Mouse (Mus musculus) liver, embryonic 14.5 days (tissue): ENCODE data around the gene Egfl6. TPM values are rescaled to one million over a fixed set of nuclear protein-coding genes. Genes with fewer than 3 reads are reported as not detected.

Experiments used
- ATAC-seq: fragments of 200-750 bp; cut with Nextera tagmentation; 2 replicates; pipeline ENCODE4 v1.8.0; 2017; ENCODE audit warnings: moderate number of reproducible peaks, mild to moderate bottlenecking, moderate library complexity; ENCODE audit not compliant: insufficient read depth
- DNase-seq, 3 experiments: peaks; one replicate each; pipeline ENCODE4 v3.0.0-alpha.2; 2012 to 2013; ENCODE audit warnings: low read depth in 3 of 3, low spot score in 3 of 3
- H3K27ac ChIP-seq: fragments of 300-500 bp; sonication (generic); 2 replicates; pipeline ENCODE4 v1.5.1; 2014; ENCODE audit warnings: moderate library complexity, mild to moderate bottlenecking, control low read depth, inconsistent platforms
- H3K27me3 ChIP-seq: fragments of 300-500 bp; sonication (generic); 2 replicates; pipeline ENCODE4 v1.6.1; 2014; ENCODE audit warnings: mild to moderate bottlenecking, low read length, moderate library complexity; ENCODE audit not compliant: control insufficient read depth, insufficient read depth
- H3K36me3 ChIP-seq: fragments of 300-500 bp; sonication (generic); replicated peaks from 2 replicates; pipeline ENCODE4 v1.6.1; 2014; ENCODE audit warnings: low read depth; ENCODE audit not compliant: control insufficient read depth, insufficient read depth
- H3K4me1 ChIP-seq, 2 experiments: fragments of 200-500 bp in 1 of 2; fragments of 300-500 bp in 1 of 2; sonication (generic) in 1 of 2; replicated peaks; 2 replicates each; pipeline ENCODE4 v1.6.1; 2012 to 2014; ENCODE audit warnings: antibody characterized with exemption in 1 of 2, inconsistent platforms in 1 of 2, low read length in 1 of 2; ENCODE audit not compliant: control insufficient read depth in 2 of 2, insufficient read depth in 2 of 2
- H3K4me2 ChIP-seq: fragments of 300-500 bp; sonication (generic); 2 replicates; pipeline ENCODE4 v1.6.1; 2014; ENCODE audit warnings: low read depth, mild to moderate bottlenecking, control low read depth, moderate library complexity
- H3K4me3 ChIP-seq, 2 experiments: fragments of 200-500 bp in 1 of 2; fragments of 300-500 bp in 1 of 2; sonication (generic) in 1 of 2; 2 replicates each; pipeline ENCODE4 v1.5.1; 2012 to 2014; ENCODE audit warnings: low read depth in 2 of 2, low read length in 2 of 2, mild to moderate bottlenecking in 2 of 2, control low read depth in 1 of 2, inconsistent platforms in 1 of 2, moderate library complexity in 1 of 2; ENCODE audit not compliant: insufficient read depth in 1 of 2
- H3K9ac ChIP-seq: fragments of 300-500 bp; sonication (generic); replicated peaks from 2 replicates; pipeline ENCODE4 v1.6.1; 2014; ENCODE audit warnings: mild to moderate bottlenecking, control low read depth, moderate library complexity
- H3K9me3 ChIP-seq: fragments of 300-500 bp; sonication (generic); 2 replicates; pipeline ENCODE4 v1.6.1; 2016; ENCODE audit warnings: low read length, mixed read lengths; ENCODE audit not compliant: control insufficient read depth
- CTCF ChIP-seq: IDR thresholded peaks from 2 replicates; pipeline ENCODE4 v1.5.1; 2016; ENCODE audit warnings: antibody characterized with exemption, low read depth, control low read depth
- EP300 ChIP-seq: IDR thresholded peaks from 2 replicates; pipeline ENCODE4 v1.6.1; 2016; ENCODE audit warnings: antibody characterized with exemption, low read depth
- WGBS: fragments of 180-500 bp; shearing (Covaris S2); extraction: QIAGEN DNeasy Blood & Tissue Kit; methylation state at CpG from one replicate; pipeline ENCODE4 v1.1.7; 2014; ENCODE audit not compliant: insufficient replicate concordance; 5-methylcytosine and 5-hydroxymethylcytosine counted together
- polyA plus RNA-seq, 2 experiments: library from polyadenylated mRNA; depleted of rRNA in 1 of 2; stranded (reverse) in 1 of 2; unstranded in 1 of 2; fragments of >200 nt; fragmentation: Nextera tagmentation in 1 of 2; extraction: Ambion mirVana in 1 of 2; gene quantifications; 2 replicates each; pipeline versions ENCODE4 v1.2.1 to v1.2.3; 2012 to 2014

Gene Egfl6
- polyA plus RNA-seq, 2 experiments = 0.15 to 0.35 TPM

DNA sequence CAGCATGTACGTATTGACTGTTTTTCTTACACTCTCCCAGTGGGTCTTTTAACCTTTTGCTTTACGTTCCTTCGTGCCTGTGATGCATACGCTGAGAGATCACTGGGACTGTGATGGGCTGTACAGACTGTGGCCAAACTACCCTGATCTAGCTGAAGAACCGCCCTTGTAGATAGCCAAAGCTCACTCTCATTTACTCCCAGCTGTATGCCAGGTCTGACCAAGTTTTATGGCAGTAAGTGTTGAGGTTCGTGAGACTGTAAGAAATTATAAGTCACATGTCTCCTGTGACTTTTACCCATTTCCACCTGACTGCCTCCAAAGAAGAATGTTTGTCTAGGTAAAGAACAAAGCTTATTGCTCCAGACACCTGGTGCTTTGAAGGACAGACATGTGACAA lies 19.5 kb downstream of the Egfl6 start:
- Histone ChIP-seq H3K36me3 (no peaks in the 10 kb centered on the region), H3K4me1 (no peaks in the 10 kb centered on the region), H3K27ac (no peak overlapping the region), H3K4me2 (no peak overlapping the region), H3K4me3 (no peak overlapping the region), H3K27me3 (no peaks in the 10 kb centered on the region), H3K9ac (no peak overlapping the region), H3K9me3 (no peaks in the 10 kb centered on the region)
- WGBS = 72% methylated on average over 6 of the region's 6 CpGs
- TF ChIP-seq EP300 (no peak), CTCF (no peak)
- ATAC-seq = no peak
- DNase-seq = no peak

- Histone ChIP-seq H3K27me3 (no peaks in the 10 kb centered on the region), H3K4me2 (no peak overlapping the region), H3K4me1 (no peaks in the 10 kb centered on the region), H3K9me3 (no peaks in the 10 kb centered on the region), H3K27ac (no peak overlapping the region), H3K36me3 (no peaks in the 10 kb centered on the region), H3K4me3 (no peak overlapping the region), H3K9ac (no peak overlapping the region)
- ATAC-seq (no peak), DNase-seq (no peak)
- no peak for TF ChIP-seq CTCF
- no peak for TF ChIP-seq EP300
- 40% methylated on average over 5 of the region's 5 CpGs for WGBS
Observed at GRCm38 (mm10) chrX:166565401-166565800, 20.1 kb downstream of the Egfl6 start.

DNA sequence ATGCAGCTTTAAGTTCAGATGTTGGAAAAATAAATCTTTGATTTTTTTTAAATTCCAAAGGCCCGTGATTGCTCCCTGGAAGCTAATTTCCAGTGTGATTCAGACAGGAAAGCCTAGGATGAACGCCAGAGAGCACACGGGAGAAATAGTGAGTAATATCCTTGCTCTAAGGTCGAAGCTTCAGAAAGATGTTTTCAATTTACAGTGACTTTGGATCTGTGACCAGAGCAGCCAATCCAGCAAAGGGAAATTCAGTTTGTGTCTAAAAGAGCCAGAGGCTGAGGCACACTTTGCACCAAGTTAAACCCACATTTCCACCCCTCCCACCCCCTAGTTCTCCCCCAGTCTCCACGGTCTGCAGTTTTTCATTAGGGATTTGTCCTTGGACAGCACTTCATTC lies 20.6 kb downstream of the Egfl6 start:
- TF ChIP-seq EP300 (no peak), CTCF (no peak)
- DNase-seq (no peak), ATAC-seq (no peak)
- no peaks in the 10 kb centered on the region for H3K27me3 ChIP-seq
- H3K27ac ChIP-seq = no peak overlapping the region
- 58% methylated on average over 5 of the region's 5 CpGs for WGBS
- H3K36me3 ChIP-seq = no peaks in the 10 kb centered on the region
- H3K4me3 ChIP-seq = no peak overlapping the region
- no peak overlapping the region for H3K4me2 ChIP-seq
- H3K9me3 ChIP-seq = no peaks in the 10 kb centered on the region
- no peak overlapping the region for H3K9ac ChIP-seq
- no peaks in the 10 kb centered on the region for H3K4me1 ChIP-seq

DNA sequence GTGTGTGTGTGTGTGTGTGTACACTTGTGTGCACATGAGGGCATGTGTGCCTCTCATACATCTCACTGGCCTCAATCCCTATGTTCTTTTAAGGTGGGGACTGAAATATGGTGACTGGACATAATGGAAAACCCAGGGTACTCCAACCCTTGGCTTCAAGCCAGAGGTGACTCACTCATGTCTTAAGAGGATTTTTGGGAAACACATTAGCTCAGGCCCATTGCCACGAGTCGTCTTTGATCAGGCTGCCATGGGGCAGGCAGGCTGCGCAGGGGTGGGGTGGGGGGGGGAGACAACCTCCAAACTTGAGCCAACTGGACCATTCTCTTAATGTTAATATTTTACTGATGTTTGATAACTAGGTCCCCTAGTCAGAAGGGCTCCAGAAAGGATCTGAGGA lies 26.2 kb downstream of the Egfl6 start:
- Histone ChIP-seq H3K4me1 (no peaks in the 10 kb centered on the region), H3K36me3 (no peaks in the 10 kb centered on the region), H3K4me2 (no peak overlapping the region), H3K9me3 (no peaks in the 10 kb centered on the region), H3K9ac (no peak overlapping the region), H3K27ac (no peak overlapping the region), H3K27me3 (no peaks in the 10 kb centered on the region), H3K4me3 (no peak overlapping the region)
- ATAC-seq = no peak
- 67% methylated on average over 3 of the region's 3 CpGs for WGBS
- DNase-seq = no peak
- no peak for TF ChIP-seq CTCF
- TF ChIP-seq EP300 = no peak

- H3K27me3 ChIP-seq = no peaks in the 10 kb centered on the region
- no peak overlapping the region for H3K27ac ChIP-seq
- no peak overlapping the region for H3K9ac ChIP-seq
- DNase-seq = no peak
- 72% methylated on average over 7 of the region's 7 CpGs for WGBS
- no peak for TF ChIP-seq CTCF
- no peak for TF ChIP-seq EP300
- H3K4me2 ChIP-seq = no peak overlapping the region
- no peak overlapping the region for H3K4me3 ChIP-seq
- ATAC-seq = no peak
- no peaks in the 10 kb centered on the region for H3K4me1 ChIP-seq
- no peaks in the 10 kb centered on the region for H3K9me3 ChIP-seq
- H3K36me3 ChIP-seq = no peaks in the 10 kb centered on the region
Observed at GRCm38 (mm10) chrX:166552355-166552754, 33.2 kb downstream of the Egfl6 start.
